Mouse (Mus musculus): Measurements from ENCODE around the gene Cox6a2.

Cox6a2 gene

DNA sequence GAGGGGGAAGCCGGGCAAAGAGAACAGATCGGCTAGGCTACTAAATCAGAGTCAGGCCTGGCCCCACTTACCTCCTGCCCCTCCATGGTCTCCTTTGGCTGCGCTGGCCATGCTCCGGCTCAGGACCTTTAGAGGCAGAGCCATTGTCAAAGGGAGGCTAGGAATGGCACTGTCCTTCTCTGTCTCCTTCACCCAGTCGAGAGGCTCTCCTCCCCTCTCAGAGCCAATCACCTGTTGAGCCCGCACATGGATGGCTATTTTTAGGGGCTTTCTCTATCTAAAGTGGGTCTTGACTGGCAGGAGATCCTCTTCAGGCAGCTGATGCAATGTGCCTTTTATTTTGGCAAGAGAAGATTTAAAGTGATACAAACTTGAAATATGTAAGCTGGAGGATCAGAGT, at the start of gene Cox6a2:
Cox6a2 (minus strand) TSS at position 236 of the 400 bp plus-strand sequence.
- no peak for DNase-seq (ENCODE audit: low read depth, low spot score)

DNA sequence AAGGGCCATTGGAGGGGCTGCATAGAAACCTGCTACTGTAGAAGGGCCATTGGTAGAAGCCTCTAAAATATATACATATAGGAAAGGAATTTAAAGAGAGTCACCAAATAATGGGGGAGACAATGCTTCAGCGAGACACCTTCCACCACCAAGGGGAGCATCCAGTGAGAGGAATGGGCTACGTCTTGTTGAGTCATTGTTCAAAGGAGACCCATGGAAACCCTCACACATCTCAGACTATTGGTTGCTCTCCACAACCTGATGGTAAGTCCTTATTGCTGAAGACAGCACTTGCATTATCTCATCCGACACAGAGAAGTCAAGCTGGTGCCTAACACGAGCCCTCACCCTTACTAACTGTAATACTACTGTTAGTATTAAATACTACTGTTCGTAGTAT, 49.6 kb upstream of the Cox6a2 start:
- no peak for DNase-seq (ENCODE audit: low read depth, low spot score)

DNA sequence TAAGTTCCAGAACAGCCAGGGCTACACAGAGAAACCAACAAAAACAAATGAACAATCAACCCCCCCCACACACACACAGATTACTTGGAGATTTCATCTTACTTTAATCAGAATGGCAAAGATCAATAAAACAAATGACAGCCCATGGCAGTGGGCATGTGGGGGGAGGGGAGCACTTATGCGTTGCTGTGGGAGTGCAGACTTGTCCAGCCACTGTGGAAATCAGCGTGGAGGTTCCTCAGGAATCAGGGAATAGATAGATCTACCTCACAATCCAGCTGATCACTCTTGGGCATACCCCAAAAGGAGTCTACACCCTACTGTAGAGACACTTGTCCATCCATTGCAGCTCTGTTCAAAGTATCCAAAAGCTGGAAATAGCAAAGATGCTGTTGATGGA, 48.8 kb upstream of the Cox6a2 start:
- no peak for DNase-seq (ENCODE audit: low read depth, low spot score)

DNA sequence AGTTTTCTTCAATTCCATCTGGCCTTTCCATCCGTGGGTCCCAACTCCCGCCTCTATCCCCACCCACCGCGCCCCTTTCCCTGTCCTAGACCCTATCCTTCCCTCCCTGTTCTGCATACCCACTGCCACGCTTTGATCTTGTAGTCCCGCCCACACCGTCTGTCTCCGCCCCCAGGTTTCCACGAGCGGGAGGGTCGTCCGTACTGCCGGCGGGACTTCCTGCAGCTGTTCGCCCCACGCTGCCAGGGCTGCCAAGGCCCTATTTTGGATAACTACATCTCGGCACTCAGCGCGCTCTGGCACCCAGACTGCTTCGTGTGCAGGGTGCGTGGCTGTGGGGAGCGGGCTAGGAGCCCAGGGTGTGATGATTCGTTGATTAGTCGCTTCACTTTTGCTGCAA, 46.4 kb upstream of the Cox6a2 start:
- DNase-seq (ENCODE audit: low read depth, low spot score), result peak; percentile 60

DNA sequence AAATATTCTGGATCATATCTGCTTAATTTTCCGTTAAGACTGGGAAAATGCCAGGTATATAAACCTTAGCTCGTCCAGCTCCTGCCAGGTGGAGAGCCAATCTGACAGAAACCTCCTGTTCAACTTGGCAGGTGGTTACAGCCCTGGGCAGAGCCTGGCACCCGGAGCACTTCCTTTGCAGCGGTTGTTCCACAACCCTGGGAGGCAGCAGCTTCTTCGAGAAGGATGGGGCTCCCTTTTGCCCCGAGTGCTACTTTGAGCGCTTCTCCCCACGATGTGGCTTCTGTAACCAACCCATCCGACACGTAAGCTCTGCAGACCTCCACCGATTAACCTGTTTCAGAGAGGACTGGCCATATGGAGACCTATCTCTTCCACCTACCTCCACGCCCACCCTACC, 45.8 kb upstream of the Cox6a2 start:
- DNase-seq (ENCODE audit: low read depth, low spot score), result no peak

DNA sequence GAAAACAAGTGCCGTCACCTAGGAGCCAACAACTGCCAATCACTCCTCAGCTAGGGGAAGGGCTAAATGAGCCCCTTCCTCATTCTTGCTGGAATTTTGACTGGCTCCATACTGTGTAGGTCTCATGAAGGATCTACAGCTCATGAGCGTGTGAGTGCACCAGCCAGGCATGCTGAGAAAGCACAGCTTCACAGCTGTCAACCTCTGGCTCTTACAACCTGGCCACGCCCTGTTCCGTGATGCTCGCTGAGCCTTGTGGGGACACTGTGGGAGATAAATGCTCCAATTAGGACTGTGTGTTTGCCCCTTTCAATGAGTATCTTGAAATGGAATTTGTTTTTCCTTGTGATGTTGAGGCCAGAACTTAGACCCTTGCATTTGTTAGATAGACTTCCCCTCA, 43.8 kb upstream of the Cox6a2 start:
- DNase-seq (ENCODE audit: low read depth, low spot score), result no peak

DNA sequence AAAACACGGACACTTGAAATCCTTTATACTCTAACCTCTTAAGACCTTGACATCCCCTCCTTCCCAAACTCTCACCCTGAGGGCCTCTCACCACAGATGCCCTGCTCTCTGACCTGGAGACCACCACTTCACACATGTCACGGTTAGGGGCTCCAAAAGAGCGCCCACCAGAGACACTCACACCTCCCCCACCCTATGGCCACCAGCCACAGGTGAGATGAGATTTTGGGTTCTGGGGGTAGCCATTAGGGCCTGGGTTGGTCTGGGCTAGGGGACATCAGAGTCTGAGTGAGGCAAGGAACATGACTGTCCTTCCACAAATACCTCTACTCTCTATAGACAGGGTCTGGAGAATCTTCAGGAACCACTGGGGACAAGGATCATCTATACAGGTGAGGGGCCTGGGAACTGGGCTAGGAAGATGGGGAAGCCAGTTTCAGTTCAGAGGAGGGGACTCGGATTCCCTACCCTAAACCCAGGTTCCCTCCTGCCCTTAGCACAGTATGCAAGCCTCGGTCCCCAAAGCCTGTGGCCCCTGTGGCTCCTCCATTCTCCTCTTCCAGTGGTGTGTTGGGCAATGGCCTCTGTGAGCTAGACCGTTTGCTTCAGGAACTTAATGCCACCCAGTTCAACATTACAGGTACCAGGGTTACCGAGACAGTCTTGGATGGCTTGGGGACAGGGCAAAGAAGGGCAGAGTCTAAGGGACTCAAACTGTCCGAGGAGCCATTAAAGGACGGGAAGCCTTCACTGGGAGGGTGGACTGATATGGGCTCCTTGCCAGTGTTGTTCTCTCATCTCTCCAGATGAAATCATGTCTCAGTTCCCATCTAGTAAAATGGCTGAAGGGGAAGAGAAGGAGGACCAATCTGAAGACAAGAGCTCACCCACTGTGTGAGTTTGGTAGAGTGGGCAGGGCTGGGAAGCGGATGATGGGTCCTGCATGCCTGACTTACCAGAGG, 42.2 kb upstream of the Cox6a2 start:
- no peak for DNase-seq (ENCODE audit: low read depth, low spot score)

DNA sequence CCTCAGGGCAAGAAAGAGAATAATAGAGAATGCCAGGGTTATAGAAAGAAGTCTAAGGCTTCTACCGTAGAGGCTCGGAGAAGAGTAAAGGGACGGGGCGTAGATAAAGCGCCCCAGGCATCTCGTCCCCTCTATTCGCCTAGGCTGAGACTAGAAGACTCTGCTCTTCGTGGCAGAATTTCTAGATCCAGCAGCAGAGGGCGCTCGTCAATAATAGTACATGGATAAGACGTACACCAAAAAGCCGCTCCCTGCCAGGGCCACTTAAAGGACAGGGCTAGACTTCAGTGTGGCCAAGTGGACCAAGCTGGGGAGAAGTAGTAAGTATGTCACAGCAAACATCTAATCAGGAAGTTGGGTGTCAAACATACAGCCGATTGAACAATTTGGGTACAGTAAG, 41.3 kb upstream of the Cox6a2 start:
- DNase-seq (ENCODE audit: low read depth, low spot score), result peak; percentile 84

DNA sequence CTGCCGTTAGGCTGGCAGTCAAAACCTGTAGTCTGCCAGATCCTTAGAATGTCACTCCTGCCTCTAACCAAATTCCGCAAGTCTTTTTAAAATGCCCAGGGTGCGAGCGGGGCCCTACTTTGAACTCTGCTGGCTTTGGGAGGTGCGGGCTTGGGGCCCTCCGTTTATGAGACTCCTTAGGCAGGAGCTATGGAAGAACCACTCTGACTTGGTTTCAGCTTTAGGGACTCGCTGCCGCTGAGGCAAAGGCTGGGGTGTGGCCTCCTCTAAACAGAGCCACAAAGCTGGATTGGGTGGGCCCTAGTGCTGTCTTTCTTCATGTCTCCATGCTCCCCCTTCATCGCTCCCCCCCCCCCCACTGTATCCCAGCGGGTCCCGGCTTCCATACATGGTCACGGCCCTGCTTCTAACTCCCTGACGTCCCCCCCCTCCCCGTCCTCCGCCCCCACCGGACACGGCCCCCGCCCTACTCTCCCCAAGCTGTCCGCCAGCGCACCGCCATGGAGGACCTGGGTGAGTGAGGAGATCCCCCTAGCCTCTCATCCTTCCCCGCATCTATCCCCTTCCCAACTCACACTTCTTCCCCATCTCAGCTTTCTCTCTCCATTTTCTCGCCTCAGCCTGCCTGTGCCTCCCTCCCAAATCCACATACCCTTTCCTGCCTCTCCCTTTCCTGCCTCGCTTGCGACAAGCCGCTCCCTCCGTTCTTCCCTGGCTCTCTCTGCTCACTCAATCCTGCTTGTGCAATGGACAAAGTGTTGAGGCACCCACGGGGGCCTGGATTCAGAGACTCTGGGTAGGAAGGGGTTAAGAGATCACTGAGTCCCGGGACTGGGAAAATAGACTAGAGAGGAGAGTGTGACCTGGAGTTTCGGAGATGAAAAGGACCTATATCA, 40.6 kb upstream of the Cox6a2 start, which contains the start of gene Tgfb1i1:
Tgfb1i1 (plus strand) TSS at position 317 of the 896 bp plus-strand sequence.
- DNase-seq (ENCODE audit: low read depth, low spot score), result no peak

DNA sequence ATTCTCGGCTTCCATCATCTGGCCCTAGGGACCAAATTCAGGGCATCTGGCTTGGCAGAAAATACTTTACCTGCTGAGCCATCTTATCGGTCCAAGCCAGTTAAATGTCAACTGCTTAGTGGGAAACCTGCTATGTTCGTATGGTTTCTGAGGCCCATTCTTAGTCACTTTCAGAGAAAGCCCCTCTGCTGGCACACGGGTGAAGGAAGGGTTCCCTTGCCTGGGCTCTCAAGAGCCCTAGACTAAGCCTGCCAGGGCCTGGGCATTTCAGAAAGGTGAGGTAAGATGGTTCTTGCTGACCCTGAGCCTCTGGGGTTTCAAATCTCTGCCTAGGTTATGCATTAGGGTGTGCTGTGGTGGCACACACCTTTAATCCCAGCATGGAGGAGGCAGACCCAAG, 39.4 kb upstream of the Cox6a2 start:
- no peak for DNase-seq (ENCODE audit: low read depth, low spot score)

DNA sequence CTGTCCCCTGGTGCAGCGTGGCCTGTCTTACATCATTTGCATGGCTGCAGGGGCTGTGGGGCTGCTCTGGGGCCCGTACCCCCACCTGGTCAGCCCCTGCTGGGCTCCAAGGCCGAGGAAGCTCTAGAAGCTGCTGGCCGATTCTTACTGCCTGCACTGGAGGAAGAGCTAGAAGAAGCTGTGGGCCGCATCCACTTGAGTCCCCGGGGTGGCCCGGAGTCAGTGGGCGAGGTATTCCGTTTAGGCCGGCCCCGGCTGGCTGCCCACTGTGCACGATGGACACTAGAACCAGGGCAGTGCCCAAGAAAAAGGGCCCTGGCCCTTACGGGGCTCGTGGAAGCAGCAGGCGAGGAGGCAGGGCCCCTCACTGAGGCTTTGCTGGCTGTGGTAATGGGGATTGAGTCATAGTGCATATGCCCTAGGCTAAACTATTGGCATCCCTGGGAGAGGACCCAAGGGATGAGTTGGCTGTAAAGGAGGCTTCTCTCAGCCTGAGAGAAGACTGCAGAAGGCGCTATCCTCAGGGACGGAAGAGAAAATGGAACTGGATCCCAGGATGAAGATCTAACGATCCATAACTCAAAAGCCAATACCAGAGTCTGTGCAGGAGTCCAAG, 38.3 kb upstream of the Cox6a2 start:
- DNase-seq (ENCODE audit: low read depth, low spot score), result no peak

DNA sequence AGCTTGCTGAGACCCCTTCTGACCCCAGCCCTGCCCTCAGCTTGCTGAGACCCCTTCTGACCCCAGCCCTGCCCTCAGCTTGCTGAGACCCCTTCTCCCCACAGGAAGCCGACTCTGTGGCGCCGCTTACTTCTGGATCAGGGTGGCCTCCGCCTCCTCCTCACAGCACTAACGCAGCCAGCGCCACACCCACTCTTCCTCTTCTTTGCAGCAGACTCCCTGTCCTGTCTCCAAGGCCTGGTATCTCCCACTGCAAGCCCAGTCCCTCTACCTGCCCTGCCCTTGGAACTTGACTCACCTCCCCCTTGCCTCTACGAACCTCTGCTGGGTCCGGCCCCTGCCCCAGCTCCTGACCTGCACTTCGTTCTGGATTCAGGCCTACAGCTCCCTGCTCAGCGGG, 37.7 kb upstream of the Cox6a2 start:
- no peak for DNase-seq (ENCODE audit: low read depth, low spot score)

DNA sequence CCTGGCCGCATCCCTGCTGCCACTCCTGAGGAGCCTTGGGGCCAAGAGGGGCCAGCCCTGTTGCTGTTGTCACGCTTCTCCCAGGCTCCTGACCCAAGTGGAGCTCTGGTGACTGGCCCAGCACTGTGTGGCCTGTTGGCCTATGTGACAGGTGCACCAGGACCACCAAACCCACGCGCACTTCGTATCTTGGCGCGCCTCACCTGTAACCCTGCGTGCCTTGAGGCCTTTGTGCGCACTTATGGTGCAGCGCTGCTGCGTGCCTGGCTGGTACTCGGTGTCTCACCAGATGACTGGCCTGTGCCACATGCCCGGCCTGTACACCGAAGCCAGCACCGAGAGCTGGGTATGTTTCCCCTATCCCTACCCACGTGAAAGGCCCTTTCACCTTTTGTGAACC, 36.1 kb upstream of the Cox6a2 start:
- no peak for DNase-seq (ENCODE audit: low read depth, low spot score)

DNA sequence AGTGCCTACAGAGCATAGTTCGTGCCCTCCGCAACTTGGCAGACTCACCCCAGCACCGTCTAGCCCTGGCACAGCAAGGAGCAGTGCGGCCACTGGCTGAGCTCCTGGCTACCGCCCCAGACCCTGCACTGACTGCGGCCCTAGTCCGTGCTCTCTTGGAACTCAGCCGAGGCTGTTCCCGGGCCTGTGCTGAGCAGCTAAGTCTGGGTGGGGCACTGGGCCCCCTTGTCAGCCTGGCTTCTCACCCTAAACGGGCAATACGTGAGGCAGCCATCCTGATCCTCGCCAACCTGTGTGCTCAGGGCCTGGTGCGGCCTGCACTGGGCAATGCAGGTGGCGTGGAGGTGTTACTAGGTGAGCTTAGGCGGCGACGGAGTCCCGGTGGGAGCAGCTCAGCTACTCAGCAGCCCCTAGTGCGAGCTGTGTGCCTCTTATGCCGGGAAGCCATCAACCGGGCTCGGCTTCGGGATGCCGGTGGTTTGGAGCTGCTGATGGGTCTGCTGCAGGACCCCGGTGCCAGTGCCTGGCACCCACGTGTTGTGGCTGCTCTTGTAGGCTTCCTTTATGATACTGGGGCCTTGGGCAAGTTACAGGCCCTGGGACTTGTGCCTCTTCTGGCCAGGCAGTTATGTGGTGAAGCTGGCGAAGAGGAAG, 34.1 kb upstream of the Cox6a2 start:
- no peak for DNase-seq (ENCODE audit: low read depth, low spot score)

DNA sequence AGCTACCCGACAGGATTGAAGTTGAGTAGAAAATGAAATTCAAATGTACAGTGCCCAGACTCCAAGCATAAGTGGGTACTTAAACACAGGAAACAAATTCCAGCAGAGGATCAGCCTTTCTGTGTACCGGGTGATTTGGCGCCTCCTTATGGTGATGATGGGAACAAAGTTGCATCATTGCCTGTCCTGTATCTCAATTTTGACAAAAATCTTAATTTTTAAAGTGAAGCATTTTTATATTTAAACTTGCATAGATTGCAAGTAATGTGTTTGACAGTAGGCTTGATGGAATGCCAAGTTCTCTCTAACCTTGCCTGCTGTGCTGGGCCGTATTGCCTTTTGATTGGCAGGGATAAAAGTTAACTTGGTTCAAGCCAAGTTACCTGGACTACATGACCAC, 32.8 kb upstream of the Cox6a2 start:
- peak; percentile 67 for DNase-seq (ENCODE audit: low read depth, low spot score)

DNA sequence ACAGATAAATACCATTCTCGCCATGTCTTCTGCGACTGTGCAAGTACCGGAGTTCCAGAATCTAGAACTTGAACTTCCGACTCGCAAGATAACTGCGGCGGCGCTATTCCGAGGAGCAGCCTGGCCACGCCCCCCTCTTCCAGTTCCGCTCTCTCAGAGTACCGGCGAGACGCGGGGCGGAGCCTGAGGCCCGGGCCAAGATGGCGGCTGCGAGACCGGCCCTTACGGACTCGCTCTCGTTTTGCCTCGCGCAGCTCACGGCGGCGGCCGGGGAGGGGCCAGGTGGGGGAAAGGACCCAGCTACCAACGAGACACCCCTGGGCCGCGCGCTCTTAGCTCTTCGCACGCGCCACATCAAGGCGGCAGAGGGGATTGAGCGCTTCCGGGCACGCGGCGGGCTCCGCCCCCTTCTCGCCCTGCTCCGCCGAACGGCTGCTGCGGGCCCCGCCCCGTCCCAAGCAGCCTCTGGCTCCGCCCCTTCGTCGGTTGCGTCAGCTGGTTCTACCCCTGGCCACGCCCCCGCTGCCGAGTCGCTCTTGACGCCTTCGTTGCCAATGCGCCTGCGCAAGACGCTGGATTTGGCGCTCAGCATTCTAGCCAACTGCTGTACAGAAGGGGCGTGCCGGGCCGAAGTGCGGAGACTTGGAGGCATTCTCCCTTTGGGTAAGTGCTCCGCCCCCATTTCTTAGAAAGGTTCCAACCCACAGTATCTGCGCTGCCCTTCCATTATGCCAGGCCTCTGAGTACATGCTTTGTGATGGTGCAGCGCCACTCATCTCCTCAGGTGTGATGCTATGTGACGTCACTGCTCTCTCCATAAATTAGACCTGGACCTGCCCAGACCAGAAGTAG, 32.0 kb upstream of the Cox6a2 start, which contains the start of gene 9130023H24Rik:
9130023H24Rik (minus strand) TSS at position 105 of the 852 bp plus-strand sequence.
- DNase-seq (ENCODE audit: low read depth, low spot score), result peak; percentile 99

DNA sequence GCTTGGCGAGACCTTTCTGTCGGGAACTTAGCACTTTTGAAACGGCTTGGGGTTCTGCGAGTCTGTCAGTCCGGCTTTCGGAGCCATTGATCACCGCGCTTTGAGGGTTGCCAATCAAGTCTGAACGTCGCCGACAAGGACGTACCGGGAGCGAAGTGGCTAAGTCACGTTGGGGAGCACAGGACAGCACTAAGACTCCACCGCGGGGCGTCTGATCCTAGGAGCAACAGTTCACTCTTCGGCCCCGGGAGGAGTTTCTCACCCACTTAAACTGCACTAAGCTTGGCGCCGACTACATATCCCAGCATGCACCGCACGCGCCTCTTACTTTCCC, 31.4 kb upstream of the Cox6a2 start:
- DNase-seq (ENCODE audit: low read depth, low spot score), result no peak

DNA sequence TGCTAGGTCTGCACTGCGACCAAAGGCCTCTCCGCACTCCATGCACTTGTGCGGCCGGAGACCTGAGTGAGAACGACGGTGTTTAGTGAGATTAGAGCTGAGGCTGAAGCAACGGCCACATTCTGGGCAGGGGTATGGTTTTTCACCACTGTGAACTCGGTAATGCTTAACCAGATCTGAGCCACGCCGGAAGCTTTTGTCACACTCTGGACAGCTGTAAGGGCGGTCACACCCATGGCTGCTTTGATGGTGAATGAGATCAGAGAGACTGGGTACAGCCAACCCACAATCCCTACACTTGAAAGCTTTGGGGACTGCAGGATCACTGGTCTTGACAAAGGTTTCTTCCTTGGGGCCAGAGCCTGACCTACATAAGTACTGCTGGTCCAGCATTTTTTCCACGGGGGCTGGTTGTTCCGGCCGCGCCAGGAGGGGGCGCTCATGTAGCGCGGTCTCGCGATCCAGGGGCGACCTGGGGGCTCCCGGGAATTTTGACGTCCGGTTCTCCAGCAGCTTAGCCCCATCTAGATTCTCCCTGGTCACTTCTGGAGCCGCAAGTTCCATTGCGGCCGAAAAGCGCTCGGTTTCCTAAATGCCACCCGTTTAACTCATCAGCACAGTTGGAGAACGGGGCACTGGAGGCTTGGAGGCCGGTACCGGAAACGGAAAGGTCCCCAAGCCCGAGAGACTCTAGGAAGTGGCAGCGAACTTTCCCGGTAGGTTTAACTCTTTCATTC, 30.8 kb upstream of the Cox6a2 start, which contains the start of gene Armc5:
Armc5 (plus strand) TSS at position 487 of the 737 bp plus-strand sequence.
- peak; percentile 74 for DNase-seq (ENCODE audit: low read depth, low spot score)

DNA sequence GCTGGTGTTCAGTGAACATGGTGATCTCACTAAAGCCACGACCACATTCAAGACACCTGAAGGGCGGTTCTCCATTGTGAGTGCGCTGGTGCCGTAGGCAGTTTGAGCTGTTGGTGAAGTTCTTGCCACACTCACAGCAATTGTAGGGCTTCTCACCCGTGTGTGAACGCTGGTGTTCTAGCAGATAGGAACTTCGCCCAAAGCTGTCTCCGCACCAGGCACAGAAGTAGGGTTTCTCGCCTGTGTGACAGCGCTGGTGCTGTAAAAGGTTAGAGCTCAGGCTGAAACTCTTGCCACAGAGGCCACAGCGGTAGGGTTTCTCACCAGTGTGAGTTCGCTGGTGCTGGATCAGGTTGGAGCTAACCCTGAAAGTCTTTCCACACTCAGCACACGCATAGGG, 30.2 kb upstream of the Cox6a2 start:
- no peak for DNase-seq (ENCODE audit: low read depth, low spot score)

DNA sequence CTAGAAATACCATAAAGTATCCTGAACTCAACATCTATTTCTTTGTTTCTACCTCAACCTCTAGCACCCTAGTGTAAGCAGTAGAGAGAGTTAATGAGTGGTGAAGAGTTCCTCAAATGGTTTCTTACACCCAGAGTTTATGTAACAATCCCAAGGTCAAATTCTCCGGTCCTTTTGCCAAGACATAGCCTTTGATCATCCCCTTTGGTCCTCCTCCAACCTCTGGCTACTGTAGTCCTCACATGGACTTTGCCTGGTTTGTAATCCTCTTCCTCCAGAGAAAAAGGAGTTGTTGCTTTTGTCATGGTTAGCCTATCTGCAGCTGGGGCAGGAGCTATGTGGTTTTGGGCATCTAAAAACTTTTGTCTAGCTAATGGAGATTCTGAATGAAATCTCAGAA, 29.3 kb upstream of the Cox6a2 start:
- DNase-seq (ENCODE audit: low read depth, low spot score), result no peak
